Mouse (Mus musculus) adipocyte (in vitro differentiated cells): ENCODE measurements at regions not wholly inside any gene's neighbourhood (a gene's known extent, or its start where the extent isn't known, plus 50 kb on each side); places are given as distances from the start of the nearest gene placed in this dataset.

Source experiments
- DNase-seq: peaks from one replicate; pipeline ENCODE4 v3.0.0-alpha.2; 2016; ENCODE audit warnings: low spot score

GRCm38 (mm10) chr11:42067788-42068187, 67.1 kb upstream of the Gabrg2 start:
- peak; percentile 5 for DNase-seq

- DNase-seq: no peak
These were observed 50.9 kb upstream of the Gabrg2 start for GRCm38 (mm10) chr11:42051567-42051966.
